Mouse (Mus musculus): ENCODE results near the gene Cd244a. TPM values are rescaled to one million over a fixed set of nuclear protein-coding genes. Genes with fewer than 3 reads are reported as not detected.

Gene Cd244a
- polyA plus RNA-seq, 1 experiment from 2014 or later = not detected

- H3K4me3 ChIP-seq (replicated peaks; ENCODE audit: low read length) = no peak overlapping the region
- 50% methylated on average over 1 of the region's 1 CpGs for WGBS
- ATAC-seq = no peak
- no peaks in the 10 kb centered on the region for H3K27me3 ChIP-seq (replicated peaks; ENCODE audit: control insufficient read depth, insufficient read depth, low read length)
- no peaks in the 10 kb centered on the region for H3K36me3 ChIP-seq (ENCODE audit: control insufficient read depth, insufficient read depth)
- no peak overlapping the region for H3K27ac ChIP-seq (ENCODE audit: low read length)
- no peaks in the 10 kb centered on the region for H3K4me1 ChIP-seq (replicated peaks; ENCODE audit: control insufficient read depth, insufficient read depth, low read length)
- H3K4me2 ChIP-seq (ENCODE audit: low read length) = no peak overlapping the region
- no peaks in the 10 kb centered on the region for H3K9me3 ChIP-seq (ENCODE audit: control insufficient read depth, low read length)
- no peak overlapping the region for H3K9ac ChIP-seq (replicated peaks; ENCODE audit: low read depth, low read length)
Measured at GRCm38 (mm10) chr1:171610781-171611180, 51.8 kb downstream of the Cd244a start.

GRCm38 (mm10) chr1:171613962-171614361 lies 55.0 kb downstream of the Cd244a start:
- no peak overlapping the region for H3K9ac ChIP-seq (replicated peaks; ENCODE audit: low read depth, low read length)
- H3K36me3 ChIP-seq (ENCODE audit: control insufficient read depth, insufficient read depth) = no peaks in the 10 kb centered on the region
- H3K27me3 ChIP-seq (replicated peaks; ENCODE audit: control insufficient read depth, insufficient read depth, low read length) = no peaks in the 10 kb centered on the region
- H3K27ac ChIP-seq (ENCODE audit: low read length) = no peak overlapping the region
- ATAC-seq = no peak
- no peaks in the 10 kb centered on the region for H3K4me1 ChIP-seq (replicated peaks; ENCODE audit: control insufficient read depth, insufficient read depth, low read length)
- H3K9me3 ChIP-seq (ENCODE audit: control insufficient read depth, low read length) = no peaks in the 10 kb centered on the region
- WGBS = 47% methylated on average over 2 of the region's 2 CpGs
- no peak overlapping the region for H3K4me2 ChIP-seq (ENCODE audit: low read length)
- no peak overlapping the region for H3K4me3 ChIP-seq (replicated peaks; ENCODE audit: low read length)

GRCm38 (mm10) chr1:171616881-171617515 lies 58.0 kb downstream of the Cd244a start:
- Histone ChIP-seq H3K9me3 (ENCODE audit: control insufficient read depth, low read length) (no peaks in the 10 kb centered on the region), H3K4me3 (replicated peaks; ENCODE audit: low read length) (no peak overlapping the region), H3K27ac (ENCODE audit: low read length) (no peak overlapping the region), H3K36me3 (ENCODE audit: control insufficient read depth, insufficient read depth) (no peaks in the 10 kb centered on the region), H3K4me2 (ENCODE audit: low read length) (no peak overlapping the region), H3K4me1 (replicated peaks; ENCODE audit: control insufficient read depth, insufficient read depth, low read length) (no peaks in the 10 kb centered on the region), H3K27me3 (replicated peaks; ENCODE audit: control insufficient read depth, insufficient read depth, low read length) (no peaks in the 10 kb centered on the region), H3K9ac (replicated peaks; ENCODE audit: low read depth, low read length) (no peak overlapping the region)
- 81% methylated on average over 11 of the region's 11 CpGs for WGBS
- no peak for ATAC-seq

- 89% methylated on average over 8 of the region's 8 CpGs for WGBS
Measured at GRCm38 (mm10) chr1:171619001-171619400, 60.0 kb downstream of the Cd244a start.

GRCm38 (mm10) chr1:171619645-171620044 lies 60.7 kb downstream of the Cd244a start:
- no peak for ATAC-seq
- Histone ChIP-seq H3K36me3 (ENCODE audit: control insufficient read depth, insufficient read depth) (no peaks in the 10 kb centered on the region), H3K4me3 (replicated peaks; ENCODE audit: low read length) (no peak overlapping the region), H3K4me1 (replicated peaks; ENCODE audit: control insufficient read depth, insufficient read depth, low read length) (no peaks in the 10 kb centered on the region), H3K27ac (ENCODE audit: low read length) (no peak overlapping the region), H3K9ac (replicated peaks; ENCODE audit: low read depth, low read length) (no peak overlapping the region), H3K9me3 (ENCODE audit: control insufficient read depth, low read length) (no peaks in the 10 kb centered on the region), H3K27me3 (replicated peaks; ENCODE audit: control insufficient read depth, insufficient read depth, low read length) (no peaks in the 10 kb centered on the region), H3K4me2 (ENCODE audit: low read length) (no peak overlapping the region)
- WGBS = 84% methylated on average over 3 of the region's 3 CpGs

More at GRCm38 (mm10) chr1:171619001-171619400, 60.0 kb downstream of the Cd244a start:
- H3K4me3 ChIP-seq (replicated peaks; ENCODE audit: low read length) = no peak overlapping the region
- no peaks in the 10 kb centered on the region for H3K9me3 ChIP-seq (ENCODE audit: control insufficient read depth, low read length)
- H3K36me3 ChIP-seq (ENCODE audit: control insufficient read depth, insufficient read depth) = no peaks in the 10 kb centered on the region
- no peak overlapping the region for H3K9ac ChIP-seq (replicated peaks; ENCODE audit: low read depth, low read length)
- no peaks in the 10 kb centered on the region for H3K27me3 ChIP-seq (replicated peaks; ENCODE audit: control insufficient read depth, insufficient read depth, low read length)
- no peak for ATAC-seq
- H3K4me2 ChIP-seq (ENCODE audit: low read length) = no peak overlapping the region
- no peaks in the 10 kb centered on the region for H3K4me1 ChIP-seq (replicated peaks; ENCODE audit: control insufficient read depth, insufficient read depth, low read length)
- no peak overlapping the region for H3K27ac ChIP-seq (ENCODE audit: low read length)

- Histone ChIP-seq H3K27ac (ENCODE audit: low read length) (no peak overlapping the region), H3K4me1 (replicated peaks; ENCODE audit: control insufficient read depth, insufficient read depth, low read length) (no peaks in the 10 kb centered on the region), H3K4me3 (replicated peaks; ENCODE audit: low read length) (no peak overlapping the region), H3K9ac (replicated peaks; ENCODE audit: low read depth, low read length) (no peak overlapping the region), H3K27me3 (replicated peaks; ENCODE audit: control insufficient read depth, insufficient read depth, low read length) (no peaks in the 10 kb centered on the region), H3K4me2 (ENCODE audit: low read length) (no peak overlapping the region), H3K36me3 (ENCODE audit: control insufficient read depth, insufficient read depth) (no peaks in the 10 kb centered on the region), H3K9me3 (ENCODE audit: control insufficient read depth, low read length) (no peaks in the 10 kb centered on the region)
- WGBS = 93% methylated on average over 6 of the region's 6 CpGs
- no peak for ATAC-seq
Measured at GRCm38 (mm10) chr1:171620091-171620490, 61.1 kb downstream of the Cd244a start.

- H3K4me1 ChIP-seq (replicated peaks; ENCODE audit: control insufficient read depth, insufficient read depth, low read length) = no peaks in the 10 kb centered on the region
- H3K9ac ChIP-seq (replicated peaks; ENCODE audit: low read depth, low read length) = no peak overlapping the region
- no peaks in the 10 kb centered on the region for H3K9me3 ChIP-seq (ENCODE audit: control insufficient read depth, low read length)
- no peak for ATAC-seq
- H3K27ac ChIP-seq (ENCODE audit: low read length) = no peak overlapping the region
- H3K36me3 ChIP-seq (ENCODE audit: control insufficient read depth, insufficient read depth) = no peaks in the 10 kb centered on the region
- no peak overlapping the region for H3K4me3 ChIP-seq (replicated peaks; ENCODE audit: low read length)
- no peak overlapping the region for H3K4me2 ChIP-seq (ENCODE audit: low read length)
- WGBS = 87% methylated on average over 3 of the region's 3 CpGs
- no peaks in the 10 kb centered on the region for H3K27me3 ChIP-seq (replicated peaks; ENCODE audit: control insufficient read depth, insufficient read depth, low read length)
Measured at GRCm38 (mm10) chr1:171627801-171628200, 68.8 kb downstream of the Cd244a start.

GRCm38 (mm10) chr1:171629168-171629567 lies 70.2 kb downstream of the Cd244a start:
- no peaks in the 10 kb centered on the region for H3K27me3 ChIP-seq (replicated peaks; ENCODE audit: control insufficient read depth, insufficient read depth, low read length)
- no peak for ATAC-seq
- H3K4me3 ChIP-seq (replicated peaks; ENCODE audit: low read length) = no peak overlapping the region
- H3K4me2 ChIP-seq (ENCODE audit: low read length) = no peak overlapping the region
- H3K36me3 ChIP-seq (ENCODE audit: control insufficient read depth, insufficient read depth) = no peaks in the 10 kb centered on the region
- H3K9ac ChIP-seq (replicated peaks; ENCODE audit: low read depth, low read length) = no peak overlapping the region
- no peak overlapping the region for H3K27ac ChIP-seq (ENCODE audit: low read length)
- H3K9me3 ChIP-seq (ENCODE audit: control insufficient read depth, low read length) = no peaks in the 10 kb centered on the region
- 73% methylated on average over 6 of the region's 6 CpGs for WGBS
- H3K4me1 ChIP-seq (replicated peaks; ENCODE audit: control insufficient read depth, insufficient read depth, low read length) = no peaks in the 10 kb centered on the region

GRCm38 (mm10) chr1:171630041-171630440 lies 71.0 kb downstream of the Cd244a start:
- H3K4me2 ChIP-seq (ENCODE audit: low read length) = no peak overlapping the region
- H3K36me3 ChIP-seq (ENCODE audit: control insufficient read depth, insufficient read depth) = no peaks in the 10 kb centered on the region
- H3K27ac ChIP-seq (ENCODE audit: low read length) = no peak overlapping the region
- ATAC-seq = no peak
- 84% methylated on average over 7 of the region's 7 CpGs for WGBS
- no peaks in the 10 kb centered on the region for H3K27me3 ChIP-seq (replicated peaks; ENCODE audit: control insufficient read depth, insufficient read depth, low read length)
- no peak overlapping the region for H3K4me3 ChIP-seq (replicated peaks; ENCODE audit: low read length)
- H3K4me1 ChIP-seq (replicated peaks; ENCODE audit: control insufficient read depth, insufficient read depth, low read length) = no peaks in the 10 kb centered on the region
- no peak overlapping the region for H3K9ac ChIP-seq (replicated peaks; ENCODE audit: low read depth, low read length)
- no peaks in the 10 kb centered on the region for H3K9me3 ChIP-seq (ENCODE audit: control insufficient read depth, low read length)

GRCm38 (mm10) chr1:171630912-171631311 lies 71.9 kb downstream of the Cd244a start:
- Histone ChIP-seq H3K4me3 (replicated peaks; ENCODE audit: low read length) (no peak overlapping the region), H3K27me3 (replicated peaks; ENCODE audit: control insufficient read depth, insufficient read depth, low read length) (no peaks in the 10 kb centered on the region), H3K9me3 (ENCODE audit: control insufficient read depth, low read length) (no peaks in the 10 kb centered on the region), H3K36me3 (ENCODE audit: control insufficient read depth, insufficient read depth) (no peaks in the 10 kb centered on the region), H3K4me2 (ENCODE audit: low read length) (no peak overlapping the region), H3K27ac (ENCODE audit: low read length) (no peak overlapping the region), H3K4me1 (replicated peaks; ENCODE audit: control insufficient read depth, insufficient read depth, low read length) (no peaks in the 10 kb centered on the region), H3K9ac (replicated peaks; ENCODE audit: low read depth, low read length) (no peak overlapping the region)
- ATAC-seq = 0 out of 2 replicates have a peak, but pooled peaks have one; percentile 15
- WGBS = 55% methylated on average over 4 of the region's 4 CpGs

All from forebrain, embryonic 16.5 days (tissue).